Mouse (Mus musculus) layer of hippocampus, postnatal 10 days (tissue): ENCODE measurements at regions not wholly inside any gene's neighbourhood (a gene's known extent, or its start where the extent isn't known, plus 50 kb on each side); places are given as distances from the start of the nearest gene placed in this dataset.

Experiments used
- DNase-seq, 2 experiments: peaks; one replicate each; pipeline ENCODE4 v3.0.0; 2021; ENCODE audit warnings: low spot score in 2 of 2

DNA sequence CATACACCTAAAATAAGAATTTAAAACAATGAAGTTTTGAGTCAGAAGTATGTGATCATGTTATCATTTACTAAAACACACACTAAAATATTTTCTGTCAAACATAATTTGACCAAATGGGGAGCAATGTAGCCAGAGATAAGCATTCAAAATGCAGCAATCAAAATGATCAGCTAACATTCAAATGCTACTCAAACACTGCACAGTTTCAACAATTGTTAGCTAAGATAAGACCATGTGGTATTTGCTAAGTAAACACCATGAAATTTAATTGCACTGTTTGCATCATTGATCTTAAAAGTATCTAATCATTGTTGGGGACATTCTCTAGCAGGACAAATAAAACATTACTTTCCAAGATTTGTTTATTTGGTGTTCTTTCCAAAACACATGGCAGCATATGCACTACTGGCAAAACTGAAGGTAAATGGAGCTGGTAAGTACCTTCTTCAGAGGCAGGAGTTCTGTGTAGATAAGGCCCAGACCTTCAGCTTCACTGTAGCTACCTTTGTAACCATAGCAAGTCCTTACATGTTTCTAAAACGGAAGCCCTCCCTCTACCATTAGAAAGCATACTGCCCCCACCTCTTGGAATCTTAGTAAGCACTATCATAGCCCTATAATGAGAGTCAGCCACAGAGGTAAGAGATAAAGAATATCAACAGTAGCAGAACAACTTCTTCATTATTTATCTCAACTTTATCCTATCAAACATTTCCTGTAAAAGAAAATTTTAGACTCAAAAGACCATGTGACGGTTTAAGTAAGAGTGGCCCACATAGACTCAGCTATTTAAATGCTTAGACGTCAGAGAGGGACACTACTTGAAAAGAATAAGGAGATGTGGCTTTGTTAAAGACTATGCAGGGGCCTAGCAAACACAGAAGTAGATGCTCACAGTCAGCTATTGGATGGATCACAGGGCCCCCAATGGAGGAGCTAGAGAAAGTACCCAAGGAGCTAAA, 116.3 kb upstream of the Irak1bp1 start:
- no peak for DNase-seq

DNA sequence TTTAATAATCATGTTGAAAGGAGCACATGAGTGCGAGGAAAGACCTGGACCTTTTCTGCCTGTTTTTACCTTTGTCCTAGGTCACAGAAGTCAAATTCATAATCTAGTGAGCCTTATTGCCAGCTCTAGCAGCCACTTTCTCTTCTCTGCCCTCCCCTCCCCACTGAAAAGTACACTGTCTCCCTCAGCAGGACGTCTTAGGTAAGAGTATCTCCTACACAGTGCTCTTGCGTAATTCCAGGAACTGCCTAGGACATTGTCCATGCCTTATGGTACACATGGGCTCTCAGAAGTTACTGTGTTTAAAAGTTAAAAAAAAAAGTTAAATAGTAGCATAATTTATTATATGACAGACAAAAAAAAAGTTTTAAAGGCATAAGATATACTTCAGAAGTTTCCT, 100.7 kb upstream of the Irak1bp1 start:
- DNase-seq: no peak

DNA sequence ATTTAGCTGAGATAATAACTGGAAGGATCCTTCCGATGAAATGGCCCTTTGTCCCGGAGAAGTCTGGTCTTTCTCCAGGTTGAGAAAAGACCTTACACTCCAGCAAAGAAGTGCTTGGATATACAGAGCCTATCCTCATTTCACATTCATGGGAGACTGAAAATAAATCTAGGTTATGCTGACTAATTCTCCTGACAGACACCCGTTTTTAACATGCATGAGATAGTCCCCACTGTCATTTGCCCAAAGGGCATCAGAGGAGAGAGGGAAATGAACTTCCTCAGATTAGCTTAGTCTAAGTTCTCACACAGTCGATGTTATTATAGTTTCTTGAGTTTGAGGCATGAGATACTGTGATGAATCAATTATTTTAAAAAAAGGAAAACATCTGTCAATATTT, 99.7 kb upstream of the Irak1bp1 start:
- DNase-seq: no peak

DNA sequence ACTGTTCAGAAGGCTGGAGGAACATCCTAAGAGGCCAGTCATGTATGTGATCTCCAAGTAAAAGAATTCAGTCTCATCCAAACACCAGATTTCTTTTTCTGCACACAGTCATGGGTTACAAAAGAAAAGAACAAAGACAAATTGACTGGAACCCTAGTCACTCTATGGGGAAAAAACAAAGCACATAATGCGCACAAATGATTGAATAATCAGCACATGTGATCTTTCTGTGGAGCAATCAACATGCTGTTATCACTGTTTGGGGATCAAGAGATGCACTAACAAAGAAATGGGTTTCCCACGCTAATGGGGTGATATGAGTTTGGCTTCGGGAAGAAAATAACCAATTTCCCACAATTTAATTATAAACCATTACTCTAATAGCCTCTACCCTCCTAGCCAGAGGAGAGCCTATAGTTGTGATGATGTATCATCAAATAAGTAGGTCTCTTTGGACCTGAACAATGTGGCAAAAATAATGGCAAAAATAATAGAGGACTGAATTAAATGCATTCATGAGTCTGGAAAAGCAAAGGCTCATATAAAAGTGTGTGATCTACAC, 96.2 kb upstream of the Irak1bp1 start:
- DNase-seq: no peak

GRCm38 (mm10) chr9:82734959-82735358, 94.4 kb upstream of the Irak1bp1 start:
- DNase-seq: no peak

DNA sequence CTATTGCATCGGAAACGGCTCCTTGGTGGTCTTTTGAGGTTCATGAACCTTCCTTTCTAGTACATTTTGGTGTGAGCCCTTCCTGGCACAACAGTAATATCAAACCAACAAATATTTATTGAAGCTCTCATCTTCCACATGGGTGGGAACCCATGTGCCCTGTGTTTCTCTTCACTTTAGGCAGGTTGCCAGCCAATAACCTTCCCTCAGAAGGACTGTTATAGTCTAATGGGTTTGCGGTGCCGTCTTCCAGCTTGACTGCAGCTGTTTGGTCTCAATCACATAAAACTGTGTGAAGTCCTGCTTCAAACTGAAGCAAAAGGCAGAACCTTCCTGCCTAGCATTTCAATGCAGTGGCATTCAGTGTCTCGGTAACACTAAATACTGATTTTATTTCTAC, 69.4 kb upstream of the Irak1bp1 start:
- no peak for DNase-seq

GRCm38 (mm10) chr9:82760682-82761468, 68.5 kb upstream of the Irak1bp1 start:
- DNase-seq: no peak

GRCm38 (mm10) chr9:82763651-82764050, 65.7 kb upstream of the Irak1bp1 start:
- DNase-seq: no peak
